Mouse (Mus musculus): ENCODE data around the gene C1qbp. TPM values are rescaled to one million over a fixed set of nuclear protein-coding genes. Genes with fewer than 3 reads are reported as not detected.

The C1qbp gene
- polyA plus RNA-seq (2015; fragmentation: Nextera tagmentation; extraction: Ambion mirVana): 229 and 242 TPM in 2 replicates

GRCm38 (mm10) chr11:70982557-70983228 lies at the start of gene C1qbp:
TSS of gene C1qbp (minus strand) at chr11:70983026.
- Histone ChIP-seq H3K27ac (peak within 1 kb of the TSS; percentile 38; the same call in 1 of the 2 replicates), H3K9me3 (replicated peaks) (no peaks in the 10 kb centered on the region), H3K4me2 (peak within 1 kb of the TSS; percentile 66), H3K9ac (peak within 1 kb of the TSS; percentile 95), H3K4me3 (peak within 1 kb of the TSS; percentile 100), H3K27me3 (no peaks in the 10 kb centered on the region), H3K36me3 (ENCODE audit: poor library complexity, severe bottlenecking) (peaks cover 71% of the 10 kb centered on the region), H3K4me1 (peaks cover 14% of the 10 kb centered on the region)
- peak; percentile 98 for ATAC-seq
- under 1% methylated on average over 64 of the region's 64 CpGs for WGBS

GRCm38 (mm10) chr11:71032070-71032469 lies 49.2 kb upstream of the C1qbp start:
- ATAC-seq: no peak
- peak overlapping the region; percentile 72 for H3K4me2 ChIP-seq
- 54% methylated on average over 7 of the region's 7 CpGs for WGBS
- peak overlapping the region; percentile 84 for H3K9ac ChIP-seq
- peak overlapping the region; percentile 99 for H3K27ac ChIP-seq
- H3K36me3 ChIP-seq (ENCODE audit: poor library complexity, severe bottlenecking): peaks cover 20% of the 10 kb centered on the region
- H3K9me3 ChIP-seq (replicated peaks): no peaks in the 10 kb centered on the region
- peak overlapping the region; percentile 73 for H3K4me3 ChIP-seq
- H3K4me1 ChIP-seq: peaks cover 34% of the 10 kb centered on the region
- no peaks in the 10 kb centered on the region for H3K27me3 ChIP-seq

- H3K4me3 ChIP-seq: no peak overlapping the region
- H3K27ac ChIP-seq: no peak overlapping the region
Measured at GRCm38 (mm10) chr11:71029403-71030118, 46.7 kb upstream of the C1qbp start.

GRCm38 (mm10) chr11:71028280-71028679 lies 45.5 kb upstream of the C1qbp start:
- H3K9ac ChIP-seq: no peak overlapping the region
- 80% methylated on average over 3 of the region's 3 CpGs for whole genome bisulfite sequencing

More at GRCm38 (mm10) chr11:71029403-71030118, 46.7 kb upstream of the C1qbp start:
- ATAC-seq: no peak
- Histone ChIP-seq H3K9ac (no peak overlapping the region), H3K36me3 (ENCODE audit: poor library complexity, severe bottlenecking) (peaks cover 45% of the 10 kb centered on the region), H3K27me3 (no peaks in the 10 kb centered on the region), H3K4me2 (no peak overlapping the region), H3K9me3 (replicated peaks) (no peaks in the 10 kb centered on the region), H3K4me1 (peaks cover 34% of the 10 kb centered on the region)
- 74% methylated on average over 3 of the region's 3 CpGs for WGBS

GRCm38 (mm10) chr11:71019201-71020068 lies 36.6 kb upstream of the C1qbp start, which contains the start of the genes Mis12 and Derl2:
TSS of gene Mis12 (plus strand) at chr11:71019611.
TSS of gene Derl2 (minus strand) at chr11:71019841.
- Histone ChIP-seq H3K9ac (peak within 1 kb of the TSS; percentile 91), H3K27me3 (no peaks in the 10 kb centered on the region), H3K4me2 (peak within 1 kb of the TSS; percentile 93), H3K36me3 (ENCODE audit: poor library complexity, severe bottlenecking) (peaks cover 20% of the 10 kb centered on the region), H3K27ac (peak within 1 kb of the TSS; percentile 91), H3K4me1 (peaks cover 54% of the 10 kb centered on the region), H3K9me3 (replicated peaks) (no peaks in the 10 kb centered on the region), H3K4me3 (peak within 1 kb of the TSS; percentile 91)
- WGBS: under 1% methylated on average over 71 of the region's 71 CpGs
- peak; percentile 100 for ATAC-seq

More at GRCm38 (mm10) chr11:71028280-71028679, 45.5 kb upstream of the C1qbp start:
- Histone ChIP-seq H3K4me1 (peaks cover 28% of the 10 kb centered on the region), H3K27ac (no peak overlapping the region), H3K27me3 (no peaks in the 10 kb centered on the region), H3K4me3 (no peak overlapping the region), H3K4me2 (no peak overlapping the region), H3K36me3 (ENCODE audit: poor library complexity, severe bottlenecking) (peaks cover 52% of the 10 kb centered on the region), H3K9me3 (replicated peaks) (no peaks in the 10 kb centered on the region)
- ATAC-seq: no peak

DNA sequence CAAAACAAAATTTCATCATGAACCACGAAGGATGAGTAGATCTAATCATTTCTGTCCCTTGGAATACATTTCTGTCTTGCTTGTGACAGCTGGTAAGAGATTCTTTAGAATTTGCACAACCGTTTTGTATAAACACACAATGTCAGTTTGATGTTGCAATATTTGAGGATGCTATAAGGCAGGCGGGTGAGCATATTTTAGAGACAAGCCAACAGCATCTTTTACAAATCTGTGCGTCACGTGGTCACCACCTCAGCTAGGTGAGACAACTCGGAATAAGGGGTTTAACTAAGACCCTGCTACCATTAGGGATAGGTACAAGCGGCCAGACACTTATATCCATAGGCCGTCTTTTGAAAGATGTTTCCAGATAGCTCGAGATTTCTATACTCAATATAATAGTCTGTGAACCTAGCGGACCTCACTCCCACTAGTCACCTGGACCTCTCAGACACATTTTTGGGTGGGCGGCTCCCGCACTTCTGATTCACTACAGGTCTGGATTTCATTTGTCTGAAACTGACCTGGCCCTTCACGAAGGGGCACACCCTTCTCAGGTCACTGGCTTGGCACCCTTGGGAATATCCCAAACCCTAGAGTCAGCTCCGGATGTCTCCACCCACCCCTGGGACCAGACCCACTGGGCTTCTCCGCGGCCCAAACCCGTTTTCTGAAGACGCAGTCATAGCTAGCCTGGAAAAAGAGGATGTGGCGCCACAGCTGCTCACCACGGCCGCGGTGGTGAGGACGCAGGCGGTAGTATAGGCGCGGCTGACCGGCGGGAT lies 35.8 kb upstream of the C1qbp start:
- peak overlapping the region; percentile 68 for H3K27ac ChIP-seq
- H3K27me3 ChIP-seq: no peaks in the 10 kb centered on the region
- peak overlapping the region; percentile 91 for H3K4me3 ChIP-seq
- no peak for ATAC-seq
- peak overlapping the region; percentile 81 for H3K4me2 ChIP-seq
- H3K4me1 ChIP-seq: peaks cover 54% of the 10 kb centered on the region
- peak overlapping the region; percentile 91 for H3K9ac ChIP-seq
- 5% methylated on average over 28 of the region's 28 CpGs for WGBS
- H3K9me3 ChIP-seq (replicated peaks): no peaks in the 10 kb centered on the region
- H3K36me3 ChIP-seq (ENCODE audit: poor library complexity, severe bottlenecking): peaks cover 24% of the 10 kb centered on the region

DNA sequence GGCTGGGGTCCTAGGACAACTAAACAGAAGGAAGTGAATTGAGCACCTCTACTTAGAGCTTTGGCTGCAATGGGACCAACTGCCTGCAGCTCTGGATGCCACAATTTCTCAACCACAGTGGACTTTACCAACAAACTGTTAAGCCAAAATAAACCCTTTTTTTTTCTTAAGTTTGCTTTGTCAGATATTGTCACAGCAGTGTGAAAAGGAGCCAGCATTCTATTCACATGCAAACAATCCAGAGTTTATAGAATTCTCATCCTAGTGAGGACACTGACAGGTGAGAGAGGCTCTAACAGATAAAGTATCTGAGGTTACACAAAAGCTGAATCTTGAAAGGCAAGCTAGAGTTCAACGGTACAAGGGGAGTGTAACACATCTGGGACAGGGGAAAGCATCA lies 34.2 kb upstream of the C1qbp start:
- Histone ChIP-seq H3K4me1 (peaks cover 40% of the 10 kb centered on the region), H3K27me3 (no peaks in the 10 kb centered on the region), H3K36me3 (ENCODE audit: poor library complexity, severe bottlenecking) (peaks cover 23% of the 10 kb centered on the region), H3K9me3 (replicated peaks) (no peaks in the 10 kb centered on the region), H3K4me2 (peak overlapping the region; percentile 4), H3K27ac (no peak overlapping the region), H3K9ac (no peak overlapping the region), H3K4me3 (no peak overlapping the region)
- WGBS: 88% methylated on average over 1 of the region's 1 CpGs
- ATAC-seq: no peak

- H3K9me3 ChIP-seq (replicated peaks): no peaks in the 10 kb centered on the region
- H3K4me3 ChIP-seq: no peak overlapping the region
- no peak overlapping the region for H3K27ac ChIP-seq
- H3K9ac ChIP-seq: no peak overlapping the region
- no peak for ATAC-seq
- H3K27me3 ChIP-seq: no peaks in the 10 kb centered on the region
- 97% methylated on average over 7 of the region's 7 CpGs for WGBS
- H3K4me1 ChIP-seq: peaks cover 15% of the 10 kb centered on the region
- H3K4me2 ChIP-seq: no peak overlapping the region
- H3K36me3 ChIP-seq (ENCODE audit: poor library complexity, severe bottlenecking): peaks cover 52% of the 10 kb centered on the region
Measured at GRCm38 (mm10) chr11:71012743-71013142, 29.9 kb upstream of the C1qbp start.

- Histone ChIP-seq H3K4me3 (no peak overlapping the region), H3K27me3 (no peaks in the 10 kb centered on the region), H3K36me3 (ENCODE audit: poor library complexity, severe bottlenecking) (peaks cover 47% of the 10 kb centered on the region), H3K9ac (no peak overlapping the region), H3K27ac (no peak overlapping the region), H3K4me1 (peaks cover 7% of the 10 kb centered on the region), H3K4me2 (no peak overlapping the region), H3K9me3 (replicated peaks) (no peaks in the 10 kb centered on the region)
- WGBS: 91% methylated on average over 3 of the region's 3 CpGs
- no peak for ATAC-seq
Measured at GRCm38 (mm10) chr11:71008321-71008720, 25.5 kb upstream of the C1qbp start.

DNA sequence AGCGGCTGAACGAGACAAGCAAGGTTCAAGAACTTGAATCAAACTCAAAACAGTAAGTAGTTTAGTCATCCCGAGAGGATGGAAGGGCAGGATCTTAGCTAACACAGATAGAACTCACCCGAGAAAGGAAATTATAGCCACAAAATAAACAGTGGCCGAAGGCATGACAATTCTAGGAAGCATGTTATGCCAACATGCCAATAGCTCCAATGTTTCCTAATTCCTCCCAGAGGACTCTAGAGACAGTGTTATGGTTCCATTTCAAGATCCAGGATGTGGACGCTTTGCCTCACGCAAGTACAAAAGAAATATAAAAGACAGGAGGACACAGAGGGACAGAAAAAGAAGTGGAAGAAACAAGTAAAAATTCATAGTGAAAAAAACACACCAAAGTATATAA lies 25.0 kb upstream of the C1qbp start:
- Histone ChIP-seq H3K4me3 (no peak overlapping the region), H3K4me2 (no peak overlapping the region), H3K4me1 (peaks cover 12% of the 10 kb centered on the region), H3K27ac (no peak overlapping the region), H3K9ac (no peak overlapping the region), H3K36me3 (ENCODE audit: poor library complexity, severe bottlenecking) (peaks cover 46% of the 10 kb centered on the region), H3K9me3 (replicated peaks) (no peaks in the 10 kb centered on the region), H3K27me3 (no peaks in the 10 kb centered on the region)
- ATAC-seq: no peak
- 90% methylated on average over 7 of the region's 7 CpGs for WGBS

GRCm38 (mm10) chr11:71007026-71007425 lies 24.2 kb upstream of the C1qbp start:
- Histone ChIP-seq H3K27ac (no peak overlapping the region), H3K9ac (no peak overlapping the region), H3K4me2 (no peak overlapping the region), H3K4me1 (peaks cover 17% of the 10 kb centered on the region), H3K9me3 (replicated peaks) (no peaks in the 10 kb centered on the region), H3K27me3 (no peaks in the 10 kb centered on the region), H3K36me3 (ENCODE audit: poor library complexity, severe bottlenecking) (peaks cover 38% of the 10 kb centered on the region), H3K4me3 (no peak overlapping the region)
- ATAC-seq: no peak
- 94% methylated on average over 6 of the region's 6 CpGs for WGBS

Data from forebrain, embryonic 13.5 days (tissue).